Mouse (Mus musculus): ENCODE measurements around the gene Cops7a.
A peak's percentile ranks its signal among the peaks of the same experiment; 100 is the strongest.

The Cops7a gene

DNA sequence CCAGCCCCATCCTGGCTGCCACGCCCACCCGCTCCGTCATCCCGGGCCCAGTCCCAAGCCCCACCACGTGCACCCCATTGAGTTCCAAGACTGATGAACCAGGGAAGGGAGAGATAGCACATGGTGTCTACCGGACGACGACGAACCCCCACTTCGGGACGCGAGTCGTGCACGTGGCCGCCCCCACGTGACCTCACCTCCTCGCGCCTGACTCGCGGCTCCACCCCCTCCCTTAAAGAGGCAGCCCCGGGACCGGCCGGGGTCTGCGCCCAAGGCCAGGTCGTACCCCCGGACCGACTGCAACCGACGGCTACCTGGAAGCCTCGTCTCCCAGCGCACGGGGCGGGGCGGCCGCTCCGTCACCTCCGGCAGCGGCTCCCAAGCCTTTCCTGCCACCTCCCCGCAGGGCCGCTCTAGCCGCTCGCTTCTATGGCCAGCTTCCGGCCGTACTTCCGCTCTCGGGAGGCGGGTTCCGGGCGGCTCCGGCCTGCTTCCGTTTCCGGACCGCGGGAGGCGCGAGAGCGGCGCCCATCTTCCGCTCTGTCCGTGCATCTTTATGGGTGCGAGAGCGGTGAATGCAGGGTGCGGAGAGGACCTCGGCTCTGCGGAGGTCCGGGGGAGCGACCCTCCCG lies at the start of gene Cops7a:
TSS of gene Cops7a (minus strand) at position 451 of the 632 bp plus-strand sequence.
- DNase-seq (ENCODE audit: inconsistent ontology term) = peak; percentile 96

- DNase-seq (ENCODE audit: inconsistent ontology term) = peak; percentile 94
These were observed 44.1 kb upstream of the Cops7a start for GRCm38 (mm10) chr6:125009181-125010073.

- no peak for DNase-seq (ENCODE audit: inconsistent ontology term)
These were observed 43.6 kb upstream of the Cops7a start, which contains the start of gene Zfp384 for GRCm38 (mm10) chr6:125009129-125009180. Gene Zfp384, plus strand, starts transcription at chr6:125009145.

GRCm38 (mm10) chr6:125008586-125009128 lies 43.3 kb upstream of the Cops7a start:
- peak; percentile 98 for DNase-seq (ENCODE audit: inconsistent ontology term)

DNA sequence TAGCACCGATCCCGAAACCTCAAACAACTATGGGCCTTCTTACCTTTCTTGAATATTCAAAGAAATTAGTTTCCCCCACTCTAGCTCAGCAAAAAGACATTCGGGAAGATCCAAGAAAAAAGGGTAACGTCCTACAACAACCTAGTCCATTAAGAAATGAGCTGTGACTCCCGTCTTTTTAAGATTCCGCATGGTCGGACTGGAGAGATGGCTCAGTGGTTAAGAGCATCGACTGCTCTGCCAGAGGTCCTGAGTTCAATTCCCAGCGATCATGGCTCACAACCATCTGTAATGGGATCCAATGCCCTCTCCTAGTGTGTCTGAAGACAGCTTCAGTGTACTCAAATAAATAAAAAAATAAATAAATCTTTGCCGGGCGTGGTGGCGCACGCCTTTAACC lies 42.7 kb upstream of the Cops7a start:
- DNase-seq (ENCODE audit: inconsistent ontology term) = no peak

DNA sequence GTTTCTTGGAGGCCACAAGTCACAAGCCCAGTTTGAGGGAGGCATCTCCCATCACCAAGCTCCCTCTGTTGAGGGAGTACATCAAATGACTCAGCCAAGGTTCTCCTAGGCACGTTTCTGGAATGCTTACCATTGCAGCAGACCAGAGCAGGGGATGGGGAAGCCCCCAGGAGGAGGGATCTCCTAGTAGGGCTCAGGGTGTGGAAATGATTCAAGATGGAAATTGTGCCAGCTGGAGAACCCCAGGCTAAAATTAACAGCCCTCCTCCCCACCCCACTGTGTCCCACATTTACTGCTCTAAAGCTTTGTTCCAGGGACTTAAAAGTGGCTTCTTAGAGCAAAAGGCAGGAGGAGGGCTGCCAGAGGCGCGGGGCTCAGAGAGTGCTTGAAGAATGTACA lies 39.7 kb upstream of the Cops7a start:
- no peak for DNase-seq (ENCODE audit: inconsistent ontology term)

GRCm38 (mm10) chr6:125003706-125004105 lies 38.4 kb upstream of the Cops7a start:
- no peak for DNase-seq (ENCODE audit: inconsistent ontology term)

GRCm38 (mm10) chr6:124999546-124999945 lies 34.2 kb upstream of the Cops7a start:
- no peak for DNase-seq (ENCODE audit: inconsistent ontology term)

GRCm38 (mm10) chr6:124999091-124999490 lies 33.8 kb upstream of the Cops7a start:
- DNase-seq (ENCODE audit: inconsistent ontology term) = no peak

DNA sequence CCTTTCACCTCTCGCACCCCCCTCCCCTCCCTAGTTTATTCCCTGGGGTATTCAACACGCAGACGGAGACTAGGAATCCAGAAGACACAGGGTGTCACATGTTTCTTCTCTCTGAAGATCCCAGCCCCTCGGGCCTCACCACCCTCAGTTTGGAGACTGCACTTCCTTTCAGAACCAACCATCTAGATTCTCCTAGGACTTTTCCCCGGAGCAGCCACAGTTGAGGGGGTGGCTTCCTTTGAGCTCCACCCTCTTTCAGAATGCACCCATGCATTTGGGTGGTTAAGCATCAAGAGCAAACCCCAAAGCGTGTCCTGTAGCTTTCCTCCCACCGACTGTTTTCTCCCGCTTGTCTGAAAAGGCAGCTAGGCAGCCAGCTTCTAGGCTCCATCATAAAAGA lies 32.7 kb upstream of the Cops7a start:
- no peak for DNase-seq (ENCODE audit: inconsistent ontology term)

DNA sequence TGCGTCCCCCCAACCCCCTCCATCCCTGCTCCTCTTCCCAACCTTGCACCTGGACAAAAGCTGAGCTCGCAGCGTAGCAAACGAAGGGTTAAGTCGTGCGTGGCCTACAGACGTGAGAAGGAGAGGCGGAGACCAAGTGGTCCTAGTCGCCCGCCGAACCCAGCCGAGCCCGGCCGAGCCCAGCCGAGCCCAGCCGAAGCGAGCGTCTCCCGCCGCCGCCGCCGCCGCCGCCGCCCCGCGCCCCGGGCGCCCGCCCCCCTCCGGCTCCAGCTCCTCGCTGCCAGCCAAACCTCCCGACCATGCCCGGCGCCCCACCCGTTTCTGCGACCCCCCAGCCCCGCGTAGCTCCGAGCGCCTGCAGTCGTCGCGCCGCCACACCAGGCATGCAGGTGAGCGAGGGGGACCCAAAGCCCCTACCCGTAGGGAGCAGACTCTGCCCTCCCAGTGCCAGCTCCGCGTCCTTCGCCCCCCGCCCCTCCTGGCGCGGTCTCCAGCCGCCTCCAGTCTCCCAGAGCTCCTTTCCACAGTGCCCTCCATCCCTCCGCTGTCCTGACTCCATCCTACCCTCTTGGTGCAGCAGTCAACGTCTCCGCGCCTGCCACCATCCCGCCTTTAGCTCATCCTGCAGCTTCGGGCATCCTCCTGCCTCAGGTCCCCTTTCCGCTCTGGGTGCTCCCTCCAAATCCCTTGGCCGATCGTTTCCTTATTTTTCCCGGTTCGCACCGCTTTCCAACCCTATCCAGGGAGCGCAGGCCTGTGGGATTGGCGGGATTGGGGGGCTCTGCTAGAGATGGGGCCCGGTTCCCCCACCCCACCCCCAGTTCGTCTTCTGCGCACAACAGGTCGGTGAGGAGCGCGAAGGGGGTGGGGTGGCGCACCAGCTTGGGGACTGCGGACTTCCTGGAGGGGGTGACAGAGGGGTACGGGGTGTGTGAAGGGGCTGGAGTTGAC lies 31.5 kb upstream of the Cops7a start, which contains the start of gene Pianp:
TSS of gene Pianp (plus strand) at position 144 of the 951 bp plus-strand sequence.
- peak; percentile 72 for DNase-seq (ENCODE audit: inconsistent ontology term)

GRCm38 (mm10) chr6:124995831-124996403 lies 30.6 kb upstream of the Cops7a start:
- DNase-seq (ENCODE audit: inconsistent ontology term) = no peak

- DNase-seq (ENCODE audit: inconsistent ontology term) = peak; percentile 33
These were observed 29.9 kb upstream of the Cops7a start for GRCm38 (mm10) chr6:124995246-124995645.

DNA sequence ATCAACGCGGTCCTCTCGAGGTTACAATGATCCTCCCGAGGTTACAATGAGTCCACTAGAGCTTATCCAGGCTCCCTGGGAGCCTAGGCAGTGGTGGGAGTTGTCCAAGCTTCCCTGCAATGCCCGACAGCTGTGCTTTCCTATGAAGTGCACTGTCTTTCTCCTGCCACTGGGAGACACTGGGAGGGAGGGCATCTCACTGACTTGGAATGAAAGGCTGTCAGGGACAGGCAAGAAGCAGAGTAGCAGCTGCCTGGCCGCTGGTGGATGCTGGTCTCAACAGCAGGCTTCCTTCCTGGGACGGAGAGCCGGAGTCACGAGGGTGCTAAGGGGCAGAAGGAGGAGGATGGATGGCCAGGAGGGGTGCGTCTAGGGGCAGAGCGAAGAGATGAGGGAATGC lies 28.5 kb upstream of the Cops7a start:
- peak; percentile 43 for DNase-seq (ENCODE audit: inconsistent ontology term)

GRCm38 (mm10) chr6:124993365-124993764 lies 28.0 kb upstream of the Cops7a start:
- no peak for DNase-seq (ENCODE audit: inconsistent ontology term)

DNA sequence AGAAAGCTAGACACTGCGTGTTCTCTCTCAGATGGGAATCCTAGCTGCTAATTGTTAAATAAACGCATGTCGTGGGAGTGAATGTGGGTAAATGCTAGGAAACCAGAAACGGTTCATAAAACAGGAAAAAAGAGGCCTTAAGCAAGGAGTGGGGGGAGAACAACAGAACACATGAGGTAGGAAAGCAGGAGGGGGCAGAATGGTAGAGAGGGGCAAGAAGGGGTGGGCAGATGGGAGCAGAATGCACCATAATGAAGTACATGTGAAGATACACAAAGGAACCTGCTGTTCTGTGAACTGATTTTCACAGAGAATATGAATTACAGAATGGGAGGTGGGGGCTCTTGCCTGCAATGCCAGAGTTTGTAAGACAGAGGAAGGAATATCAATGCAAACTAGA lies 26.9 kb upstream of the Cops7a start:
- no peak for DNase-seq (ENCODE audit: inconsistent ontology term)

GRCm38 (mm10) chr6:124967766-124968165 lies 2.4 kb upstream of the Cops7a start:
- peak; percentile 7 for DNase-seq (ENCODE audit: inconsistent ontology term)

- no peak for DNase-seq (ENCODE audit: inconsistent ontology term)
These were observed 1.3 kb upstream of the Cops7a start for GRCm38 (mm10) chr6:124966466-124967118.

DNA sequence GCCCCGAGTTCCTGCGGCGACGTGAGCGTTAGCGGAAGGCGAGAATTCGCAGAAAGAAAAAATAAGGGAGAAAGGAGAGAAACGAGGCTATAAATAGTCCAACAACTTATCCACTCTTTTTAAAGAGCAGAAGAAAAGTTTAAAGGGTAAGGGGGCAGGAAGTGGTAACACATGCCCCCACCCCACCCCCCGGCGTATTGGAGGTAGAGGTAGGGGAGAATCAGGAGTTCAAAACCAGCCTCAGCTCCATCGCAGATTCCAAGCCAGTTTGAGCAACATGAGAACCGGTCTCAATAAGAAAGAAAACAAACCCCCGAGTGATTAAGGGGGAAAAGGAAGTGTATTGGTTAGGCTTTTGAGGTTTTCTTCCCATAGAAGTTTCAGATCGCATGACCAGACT lies 409 bp upstream of the Cops7a start:
- DNase-seq (ENCODE audit: inconsistent ontology term) = no peak

DNA sequence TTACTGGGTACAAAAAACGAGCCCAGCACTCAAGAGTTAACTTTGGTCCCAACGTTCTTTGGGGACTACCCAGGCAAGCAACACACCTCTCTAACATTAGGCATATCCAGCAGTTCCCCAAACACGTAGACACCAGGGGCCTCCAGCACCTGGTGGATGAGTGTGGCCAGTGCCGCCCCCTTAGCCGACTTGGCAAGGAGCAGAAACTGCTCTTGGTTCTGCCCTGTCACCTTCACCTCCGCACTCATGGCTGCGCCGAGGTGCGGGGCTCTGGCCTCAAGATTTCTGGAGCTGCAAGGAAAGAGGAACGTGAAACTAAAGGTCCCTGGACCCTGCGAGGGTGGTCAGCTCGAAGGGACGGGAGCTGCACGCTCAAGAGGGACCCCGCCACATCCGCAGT lies 700 bp downstream of the Cops7a start:
- DNase-seq (ENCODE audit: inconsistent ontology term) = no peak

DNA sequence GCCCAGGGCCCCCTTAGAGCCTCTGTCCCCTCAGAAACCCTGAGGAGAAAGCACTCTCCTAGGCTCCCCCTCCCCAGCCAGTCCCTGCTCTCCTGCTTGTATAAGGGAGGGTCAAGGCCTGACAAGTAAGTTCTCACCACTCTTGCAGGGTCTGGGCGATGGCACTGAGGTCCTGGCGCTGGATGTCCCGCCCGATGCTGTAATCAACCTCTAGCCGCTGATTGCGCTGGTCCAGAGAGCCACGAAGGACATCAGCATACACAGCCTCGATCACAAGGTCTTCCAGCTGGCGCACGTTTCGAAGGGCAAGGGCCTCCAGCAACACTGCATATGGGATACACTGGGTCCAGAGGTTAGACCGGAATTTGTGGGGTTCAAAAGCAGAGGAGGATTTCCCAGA lies 4.3 kb downstream of the Cops7a start:
- no peak for DNase-seq (ENCODE audit: inconsistent ontology term)
